Mouse (Mus musculus) cerebral cortex, adult 2 months (tissue): ENCODE data around the gene Itga8.

Source experiments
- WGBS: fragments of 180-500 bp; shearing (Covaris S2); methylation state at CpG from one replicate; pipeline ENCODE4 v1.1.7; 2018; 5-methylcytosine and 5-hydroxymethylcytosine counted together

The Itga8 gene

GRCm38 (mm10) chr2:12301431-12302170 lies at the start of gene Itga8:
Gene Itga8, minus strand, starts transcription at chr2:12301922.
- 1% methylated on average over 56 of the region's 56 CpGs for WGBS

- WGBS: 83% methylated on average over 2 of the region's 2 CpGs
Observed at GRCm38 (mm10) chr2:12348914-12349313, 47.2 kb upstream of the Itga8 start.

GRCm38 (mm10) chr2:12331962-12332361 lies 30.2 kb upstream of the Itga8 start:
- WGBS: 42% methylated on average over 2 of the region's 2 CpGs

GRCm38 (mm10) chr2:12329620-12330019 lies 27.9 kb upstream of the Itga8 start:
- 68% methylated on average over 2 of the region's 2 CpGs for WGBS

GRCm38 (mm10) chr2:12329068-12329407 lies 27.3 kb upstream of the Itga8 start:
- 24% methylated on average over 5 of the region's 5 CpGs for WGBS

- WGBS: 37% methylated on average over 8 of the region's 8 CpGs
Observed at GRCm38 (mm10) chr2:12328355-12329067, 26.8 kb upstream of the Itga8 start.

GRCm38 (mm10) chr2:12327691-12328354 lies 26.1 kb upstream of the Itga8 start:
- 31% methylated on average over 11 of the region's 11 CpGs for WGBS

- WGBS: 17% methylated on average over 10 of the region's 10 CpGs
Observed at GRCm38 (mm10) chr2:12327216-12327615, 25.5 kb upstream of the Itga8 start.

GRCm38 (mm10) chr2:12325868-12326267 lies 24.1 kb upstream of the Itga8 start:
- WGBS: 90% methylated on average over 2 of the region's 2 CpGs

GRCm38 (mm10) chr2:12325417-12325816 lies 23.7 kb upstream of the Itga8 start:
- 54% methylated on average over 6 of the region's 6 CpGs for WGBS

- WGBS: 91% methylated on average over 4 of the region's 4 CpGs
Observed at GRCm38 (mm10) chr2:12320914-12321313, 19.2 kb upstream of the Itga8 start.

GRCm38 (mm10) chr2:12318715-12319114 lies 17.0 kb upstream of the Itga8 start:
- WGBS: 78% methylated on average over 3 of the region's 3 CpGs

- 77% methylated on average over 4 of the region's 4 CpGs for WGBS
Observed at GRCm38 (mm10) chr2:12318036-12318435, 16.3 kb upstream of the Itga8 start.

GRCm38 (mm10) chr2:12317343-12317742 lies 15.6 kb upstream of the Itga8 start:
- 73% methylated on average over 5 of the region's 5 CpGs for WGBS

GRCm38 (mm10) chr2:12316361-12316760 lies 14.6 kb upstream of the Itga8 start:
- WGBS: 50% methylated on average over 7 of the region's 7 CpGs

GRCm38 (mm10) chr2:12314028-12314427 lies 12.3 kb upstream of the Itga8 start:
- WGBS: 73% methylated on average over 6 of the region's 6 CpGs

- 87% methylated on average over 9 of the region's 9 CpGs for WGBS
Observed at GRCm38 (mm10) chr2:12305064-12305650, 3.4 kb upstream of the Itga8 start.

GRCm38 (mm10) chr2:12300449-12301228 lies 1.1 kb downstream of the Itga8 start:
- 70% methylated on average over 15 of the region's 15 CpGs for WGBS

GRCm38 (mm10) chr2:12297287-12297686 lies 4.4 kb downstream of the Itga8 start:
- 66% methylated on average over 5 of the region's 5 CpGs for WGBS

GRCm38 (mm10) chr2:12295150-12295549 lies 6.6 kb downstream of the Itga8 start:
- WGBS: 49% methylated on average over 6 of the region's 6 CpGs

GRCm38 (mm10) chr2:12294060-12294459 lies 7.7 kb downstream of the Itga8 start:
- WGBS: 30% methylated on average over 3 of the region's 3 CpGs

GRCm38 (mm10) chr2:12293458-12293857 lies 8.3 kb downstream of the Itga8 start:
- WGBS: 55% methylated on average over 8 of the region's 8 CpGs
